Mouse (Mus musculus) erythroblast, embryonic 14.5 days (primary cell): ENCODE results near the gene Mogat2. TPM values are rescaled to one million over a fixed set of nuclear protein-coding genes. Genes with fewer than 3 reads are reported as not detected.

Experiments used
- H3K27me3 ChIP-seq: 2 replicates; pipeline ENCODE4 v1.6.1; 2012; ENCODE audit warnings: inconsistent platforms; ENCODE audit not compliant: control insufficient read depth
- H3K36me3 ChIP-seq: 2 replicates; pipeline ENCODE4 v1.6.1; 2012; ENCODE audit warnings: mild to moderate bottlenecking, inconsistent platforms; ENCODE audit not compliant: control insufficient read depth
- H3K4me1 ChIP-seq: 2 replicates; pipeline ENCODE4 v1.6.1; 2012; ENCODE audit warnings: inconsistent platforms; ENCODE audit not compliant: control insufficient read depth
- H3K4me3 ChIP-seq: replicated peaks from 2 replicates; pipeline ENCODE3; 2012; ENCODE audit warnings: moderate library complexity, mild to moderate bottlenecking, inconsistent platforms
- H3K9me3 ChIP-seq: 2 replicates; pipeline ENCODE4 v1.6.1; 2012; ENCODE audit warnings: low read length, inconsistent platforms, mixed read lengths; ENCODE audit not compliant: control insufficient read depth
- GATA1 ChIP-seq: IDR thresholded peaks from 2 replicates; pipeline ENCODE4 v1.6.1; 2012; ENCODE audit warnings: low read length, inconsistent platforms, mixed read lengths
- TAL1 ChIP-seq: IDR thresholded peaks from 3 replicates; pipeline ENCODE4 v1.6.1; 2012; ENCODE audit warnings: low read length, inconsistent platforms, mixed read lengths
- polyA plus RNA-seq: library from polyadenylated mRNA; stranded (reverse); fragments of >175 nt; gene quantifications from 2 replicates; pipeline ENCODE4 v1.2.3, GENCODE M21; 2012

Gene Mogat2
- polyA plus RNA-seq, 1 experiment: not detected

DNA sequence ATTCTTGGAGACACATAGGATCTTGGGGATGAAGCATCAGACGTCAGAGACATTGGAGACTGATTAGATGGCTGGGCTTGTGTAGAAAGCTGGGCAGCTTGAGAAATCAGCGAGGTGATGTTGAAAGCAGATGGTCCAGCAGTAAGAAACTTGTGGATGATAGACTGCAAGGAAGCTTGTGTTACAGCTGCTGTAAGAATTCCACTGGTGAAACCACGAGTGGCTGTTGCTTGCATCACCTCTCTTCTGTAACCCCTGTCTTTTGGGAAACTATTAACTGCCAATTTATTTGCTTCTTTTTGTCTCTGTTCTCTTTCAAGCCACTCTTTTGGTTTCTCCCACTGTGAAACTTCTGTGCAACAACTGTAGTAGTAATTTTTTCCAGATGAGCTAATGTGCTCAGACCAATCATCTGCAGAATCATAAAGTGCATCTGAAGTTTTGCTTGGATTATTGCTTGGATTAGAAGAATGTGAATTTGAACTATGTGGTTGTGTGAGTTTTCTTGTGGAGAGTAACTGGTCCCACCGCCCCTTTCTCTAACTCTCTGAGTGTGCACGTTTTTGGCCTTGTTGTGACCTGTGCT lies 9.8 kb upstream of the Mogat2 start:
- H3K4me3 ChIP-seq: no peak overlapping the region
- TF ChIP-seq TAL1: no peak
- no peak for TF ChIP-seq GATA1
- no peaks in the 10 kb centered on the region for H3K36me3 ChIP-seq
- no peaks in the 10 kb centered on the region for H3K9me3 ChIP-seq
- H3K4me1 ChIP-seq: no peaks in the 10 kb centered on the region
- H3K27me3 ChIP-seq: peaks cover 33% of the 10 kb centered on the region

DNA sequence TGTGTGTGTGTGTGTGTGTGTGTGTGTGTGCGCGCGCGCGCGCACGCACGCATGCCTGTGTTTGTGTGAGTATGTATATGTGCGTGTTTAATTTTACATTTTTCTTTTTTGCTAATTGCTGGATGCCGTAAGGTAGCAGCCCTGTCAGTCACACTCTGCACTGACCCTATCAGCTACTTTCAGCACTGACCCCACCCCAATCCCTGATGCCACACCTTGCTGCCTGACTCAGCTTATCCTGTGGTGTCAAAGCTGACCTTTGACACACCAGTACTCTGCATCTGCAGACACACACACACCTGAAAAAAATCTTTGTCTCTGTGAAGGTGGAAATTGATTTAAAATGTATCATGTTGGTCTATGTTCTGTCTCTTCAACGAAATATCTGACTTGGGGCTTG lies 3.7 kb upstream of the Mogat2 start:
- Histone ChIP-seq H3K27me3 (peaks cover 26% of the 10 kb centered on the region), H3K4me3 (no peak overlapping the region), H3K36me3 (no peaks in the 10 kb centered on the region), H3K4me1 (peaks cover 14% of the 10 kb centered on the region), H3K9me3 (no peaks in the 10 kb centered on the region)
- TF ChIP-seq GATA1 (no peak), TAL1 (no peak)

GRCm38 (mm10) chr7:99236888-99237660 lies 1.3 kb downstream of the Mogat2 start:
- Histone ChIP-seq H3K9me3 (no peaks in the 10 kb centered on the region), H3K4me3 (no peak overlapping the region), H3K4me1 (peaks cover 11% of the 10 kb centered on the region), H3K27me3 (peaks cover 26% of the 10 kb centered on the region), H3K36me3 (no peaks in the 10 kb centered on the region; the same call in 1 of the 2 replicates)
- TF ChIP-seq TAL1 (no peak), GATA1 (no peak)

DNA sequence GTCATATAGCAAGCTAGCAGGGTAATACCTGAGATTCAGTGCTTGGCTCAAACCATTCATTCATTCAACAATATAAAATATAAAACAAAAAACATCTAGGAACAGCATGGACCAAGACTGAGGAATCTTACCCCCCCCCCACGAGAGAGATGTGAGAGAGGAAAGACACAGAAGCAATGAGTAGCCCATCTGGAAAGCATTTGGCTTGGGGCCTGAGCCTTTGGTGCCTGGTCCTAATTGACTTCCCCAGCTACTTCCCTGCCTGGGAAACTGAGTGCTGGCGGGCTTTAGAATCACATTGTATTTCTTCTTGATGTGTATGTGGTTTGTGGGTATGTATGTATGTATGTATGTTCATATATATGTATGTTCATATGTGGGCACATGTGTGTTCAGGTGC lies 2.8 kb downstream of the Mogat2 start:
- H3K4me1 ChIP-seq: peaks cover 8% of the 10 kb centered on the region; the same call in 1 of the 2 replicates
- H3K9me3 ChIP-seq: no peaks in the 10 kb centered on the region
- H3K4me3 ChIP-seq: no peak overlapping the region
- TF ChIP-seq TAL1 (no peak), GATA1 (no peak)
- H3K27me3 ChIP-seq: peaks cover 25% of the 10 kb centered on the region
- H3K36me3 ChIP-seq: no peaks in the 10 kb centered on the region; the same call in 1 of the 2 replicates

GRCm38 (mm10) chr7:99234916-99235315 lies 3.5 kb downstream of the Mogat2 start:
- Histone ChIP-seq H3K36me3 (no peaks in the 10 kb centered on the region; the same call in 1 of the 2 replicates), H3K4me1 (peaks cover 8% of the 10 kb centered on the region; the same call in 1 of the 2 replicates), H3K4me3 (no peak overlapping the region), H3K9me3 (no peaks in the 10 kb centered on the region), H3K27me3 (peaks cover 23% of the 10 kb centered on the region)
- no peak for TF ChIP-seq GATA1
- no peak for TF ChIP-seq TAL1

GRCm38 (mm10) chr7:99232571-99232970 lies 5.8 kb downstream of the Mogat2 start:
- Histone ChIP-seq H3K4me1 (peaks cover 2% of the 10 kb centered on the region; the same call in 1 of the 2 replicates), H3K4me3 (no peak overlapping the region), H3K27me3 (peaks cover 3% of the 10 kb centered on the region), H3K36me3 (no peaks in the 10 kb centered on the region; the same call in 1 of the 2 replicates), H3K9me3 (no peaks in the 10 kb centered on the region)
- no peak for TF ChIP-seq GATA1
- no peak for TF ChIP-seq TAL1

DNA sequence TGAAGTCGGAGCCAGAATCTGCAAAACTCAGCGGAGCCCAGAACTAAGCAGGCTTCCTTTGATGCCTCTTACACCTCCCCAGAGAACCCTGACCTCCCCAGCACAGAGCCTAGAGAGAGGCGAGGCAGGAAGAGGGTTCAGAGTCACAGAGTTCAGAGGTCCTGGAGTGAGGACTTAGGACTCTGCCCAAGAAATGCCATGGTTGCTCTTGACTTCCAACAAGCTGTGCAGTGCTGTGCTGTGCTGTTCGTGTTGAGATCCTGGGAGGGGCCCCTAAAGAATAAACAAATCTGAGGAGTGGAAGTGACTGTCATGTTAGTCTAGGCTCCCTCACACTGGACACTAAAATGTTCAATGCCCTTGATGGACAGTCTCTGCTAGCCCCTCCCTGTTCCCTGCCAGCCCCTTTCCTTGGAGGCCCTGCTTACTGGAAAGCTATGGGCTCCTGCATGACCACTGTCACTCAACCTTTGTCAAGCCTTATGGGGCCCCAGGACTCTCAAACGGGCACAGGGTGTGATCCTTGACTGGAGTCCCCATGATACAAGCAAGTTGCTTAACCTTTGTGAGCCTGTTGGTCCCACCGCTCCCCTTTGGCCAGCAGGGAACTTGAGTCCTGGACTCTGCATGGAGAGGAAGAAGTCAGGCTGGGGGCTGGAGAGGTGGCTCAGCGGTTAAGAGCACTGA lies 8.2 kb downstream of the Mogat2 start:
- no peak for TF ChIP-seq GATA1
- TF ChIP-seq TAL1: no peak
- no peaks in the 10 kb centered on the region for H3K9me3 ChIP-seq
- no peak overlapping the region for H3K4me3 ChIP-seq
- peaks cover 2% of the 10 kb centered on the region; the same call in 1 of the 2 replicates for H3K4me1 ChIP-seq
- no peaks in the 10 kb centered on the region; the same call in 1 of the 2 replicates for H3K36me3 ChIP-seq
- no peaks in the 10 kb centered on the region for H3K27me3 ChIP-seq

GRCm38 (mm10) chr7:99229411-99229810 lies 9.0 kb downstream of the Mogat2 start:
- TF ChIP-seq TAL1: no peak
- no peak for TF ChIP-seq GATA1
- no peak overlapping the region for H3K4me3 ChIP-seq
- no peaks in the 10 kb centered on the region for H3K27me3 ChIP-seq
- H3K36me3 ChIP-seq: no peaks in the 10 kb centered on the region; the same call in 1 of the 2 replicates
- no peaks in the 10 kb centered on the region for H3K9me3 ChIP-seq
- peaks cover 2% of the 10 kb centered on the region; the same call in 1 of the 2 replicates for H3K4me1 ChIP-seq

GRCm38 (mm10) chr7:99228825-99229224 lies 9.6 kb downstream of the Mogat2 start:
- Histone ChIP-seq H3K4me1 (peaks cover 2% of the 10 kb centered on the region; the same call in 1 of the 2 replicates), H3K27me3 (no peaks in the 10 kb centered on the region), H3K36me3 (no peaks in the 10 kb centered on the region; the same call in 1 of the 2 replicates), H3K9me3 (no peaks in the 10 kb centered on the region), H3K4me3 (no peak overlapping the region)
- no peak for TF ChIP-seq GATA1
- TF ChIP-seq TAL1: no peak
